Mouse (Mus musculus): ENCODE measurements at regions not wholly inside any gene's neighbourhood (a gene's known extent, or its start where the extent isn't known, plus 50 kb on each side); places are given as distances from the start of the nearest gene placed in this dataset.
A peak's percentile ranks its signal among the peaks of the same experiment; 100 is the strongest.

GRCm38 (mm10) chr4:82234443-82234842 is 471.1 kb downstream of the Nfib start:
- no peak for DNase-seq

GRCm38 (mm10) chr4:82226197-82227119 is 479.1 kb downstream of the Nfib start:
- DNase-seq: peak; percentile 8

GRCm38 (mm10) chr4:82220724-82221123 is 484.8 kb downstream of the Nfib start:
- no peak for DNase-seq

- no peak for DNase-seq
Observed at GRCm38 (mm10) chr4:82220120-82220714, 485.3 kb downstream of the Nfib start.

- no peak for DNase-seq
Observed at GRCm38 (mm10) chr4:82218616-82219015, 486.9 kb downstream of the Nfib start.

GRCm38 (mm10) chr4:82207031-82207430 is 498.5 kb downstream of the Nfib start:
- DNase-seq: no peak

- DNase-seq: no peak
Observed at GRCm38 (mm10) chr4:82200306-82200705, 505.2 kb downstream of the Nfib start.

- no peak for DNase-seq
Observed at GRCm38 (mm10) chr4:82199118-82199517, 506.4 kb downstream of the Nfib start.

GRCm38 (mm10) chr4:82197611-82198010 is 507.9 kb downstream of the Nfib start:
- DNase-seq: no peak

GRCm38 (mm10) chr4:82196024-82196647 is 509.4 kb downstream of the Nfib start:
- DNase-seq: no peak

- no peak for DNase-seq
Observed at GRCm38 (mm10) chr4:82193905-82194304, 511.6 kb downstream of the Nfib start.

- DNase-seq: no peak
Observed at GRCm38 (mm10) chr4:82186892-82187291, 518.7 kb downstream of the Nfib start.

GRCm38 (mm10) chr4:82183974-82184373 is 521.6 kb downstream of the Nfib start:
- no peak for DNase-seq

GRCm38 (mm10) chr4:82178112-82178511 is 527.4 kb downstream of the Nfib start:
- DNase-seq: no peak

- no peak for DNase-seq
Observed at GRCm38 (mm10) chr4:82176723-82177122, 528.8 kb downstream of the Nfib start.

GRCm38 (mm10) chr4:82173461-82174085 is 532.0 kb downstream of the Nfib start:
- no peak for DNase-seq

GRCm38 (mm10) chr4:82170930-82171329 is 534.6 kb downstream of the Nfib start:
- DNase-seq: no peak

- no peak for DNase-seq
Observed at GRCm38 (mm10) chr4:82168032-82168431, 537.5 kb downstream of the Nfib start.

GRCm38 (mm10) chr4:82167396-82167795 is 538.2 kb downstream of the Nfib start:
- DNase-seq: no peak

GRCm38 (mm10) chr4:82166826-82167225 is 538.7 kb downstream of the Nfib start:
- no peak for DNase-seq

- DNase-seq: no peak
Observed at GRCm38 (mm10) chr4:82166087-82166486, 539.5 kb downstream of the Nfib start.

- peak; percentile 18 for DNase-seq
Observed at GRCm38 (mm10) chr4:82164058-82164457, 541.5 kb downstream of the Nfib start.

- DNase-seq: no peak
Observed at GRCm38 (mm10) chr4:82161818-82162217, 543.7 kb downstream of the Nfib start.

Measured in lung, postnatal 10 days (tissue).